Mouse (Mus musculus): ENCODE measurements around the gene Vegfd. TPM values are rescaled to one million over a fixed set of nuclear protein-coding genes. Genes with fewer than 3 reads are reported as not detected.
A peak's percentile ranks its signal among the peaks of the same experiment; 100 is the strongest.

The Vegfd gene
- polyA plus RNA-seq, 1 experiment from 2014 or later = 0.66 TPM

DNA sequence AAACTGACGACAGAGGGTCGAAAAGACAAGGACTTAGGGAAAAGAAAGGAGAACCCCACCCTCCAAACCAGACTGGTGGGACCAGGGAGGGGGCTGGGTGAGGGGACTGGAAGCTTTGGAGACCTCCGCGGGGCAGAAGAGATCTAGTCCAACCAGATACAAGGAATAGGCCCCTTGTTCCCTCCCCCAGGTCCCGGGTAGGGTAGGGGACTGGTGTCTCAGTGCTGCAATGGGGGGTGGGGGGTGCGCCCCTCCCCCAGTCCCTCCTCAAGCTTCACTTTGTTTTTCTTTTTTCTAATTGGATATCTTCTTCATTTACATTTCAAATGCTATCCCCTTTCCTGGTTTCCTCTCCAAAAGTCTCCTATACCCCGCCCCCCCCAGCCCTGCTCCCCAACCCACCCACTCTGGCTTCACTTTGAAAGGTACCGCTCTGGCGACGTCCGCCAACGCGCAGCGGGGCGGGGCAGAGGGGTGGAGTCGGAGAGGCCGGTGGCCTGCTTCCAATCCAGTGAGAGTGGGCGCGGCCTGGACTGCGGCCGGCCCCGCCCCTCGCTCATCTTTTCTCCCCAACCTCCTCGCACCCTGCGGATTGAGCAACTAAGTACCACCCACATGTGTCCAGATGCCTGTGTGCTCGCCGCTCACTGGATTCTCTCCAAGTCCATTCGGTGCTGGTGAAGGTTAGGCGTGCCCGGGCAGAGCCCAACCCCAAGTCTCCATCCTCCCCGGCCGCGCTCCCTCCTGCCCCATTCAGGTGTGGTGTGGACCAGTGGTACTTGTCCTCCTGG is 8.6 kb downstream of the Vegfd start:
- peak; percentile 99 for ATAC-seq (ENCODE audit: low read depth)

DNA sequence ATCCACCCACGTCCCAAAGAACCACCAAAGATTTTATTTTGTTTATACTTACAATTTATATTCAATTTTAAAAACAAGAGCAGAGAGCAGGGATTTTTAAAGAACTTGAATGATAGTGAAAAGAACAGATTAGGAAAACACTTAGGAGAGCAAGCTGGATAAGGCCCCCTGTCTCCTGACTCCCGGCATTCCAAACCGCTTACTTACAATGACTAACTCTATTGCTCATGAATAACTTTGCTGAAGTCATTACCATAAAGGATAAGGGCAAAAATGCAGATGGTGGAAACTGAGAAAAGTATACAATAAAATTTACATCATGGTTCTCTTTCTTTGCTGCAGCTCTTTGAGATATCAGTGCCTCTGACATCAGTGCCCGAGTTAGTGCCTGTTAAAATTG is 20.9 kb downstream of the Vegfd start:
- H3K27ac ChIP-seq = no peak overlapping the region
- H3K4me1 ChIP-seq (replicated peaks) = no peaks in the 10 kb centered on the region
- no peak overlapping the region for H3K4me3 ChIP-seq (replicated peaks)
- H3K36me3 ChIP-seq = no peaks in the 10 kb centered on the region
- ATAC-seq (ENCODE audit: low read depth) (no peak), DNase-seq (no peak)
- H3K9me3 ChIP-seq (replicated peaks) = no peaks in the 10 kb centered on the region
- H3K27me3 ChIP-seq = no peaks in the 10 kb centered on the region
- 66% methylated on average over 4 of the region's 4 CpGs for WGBS (ENCODE audit: insufficient replicate concordance)
- H3K9ac ChIP-seq = no peak overlapping the region
- no peak overlapping the region for H3K4me2 ChIP-seq

More for the DNA sequence above, 8.6 kb downstream of the Vegfd start:
- peak; percentile 77 for DNase-seq
- H3K9ac ChIP-seq = no peak overlapping the region
- peak overlapping the region; percentile 67 for H3K4me2 ChIP-seq
- no peaks in the 10 kb centered on the region for H3K36me3 ChIP-seq
- H3K27me3 ChIP-seq = no peaks in the 10 kb centered on the region
- 8% methylated on average over 33 of the region's 33 CpGs for WGBS (ENCODE audit: insufficient replicate concordance)
- 0 out of 2 replicates have a peak, but pooled peaks cover 7% of the 10 kb centered on the region for H3K4me1 ChIP-seq (replicated peaks)
- H3K9me3 ChIP-seq (replicated peaks) = no peaks in the 10 kb centered on the region
- no peak overlapping the region for H3K27ac ChIP-seq
- H3K4me3 ChIP-seq (replicated peaks) = peak overlapping the region; percentile 36

DNA sequence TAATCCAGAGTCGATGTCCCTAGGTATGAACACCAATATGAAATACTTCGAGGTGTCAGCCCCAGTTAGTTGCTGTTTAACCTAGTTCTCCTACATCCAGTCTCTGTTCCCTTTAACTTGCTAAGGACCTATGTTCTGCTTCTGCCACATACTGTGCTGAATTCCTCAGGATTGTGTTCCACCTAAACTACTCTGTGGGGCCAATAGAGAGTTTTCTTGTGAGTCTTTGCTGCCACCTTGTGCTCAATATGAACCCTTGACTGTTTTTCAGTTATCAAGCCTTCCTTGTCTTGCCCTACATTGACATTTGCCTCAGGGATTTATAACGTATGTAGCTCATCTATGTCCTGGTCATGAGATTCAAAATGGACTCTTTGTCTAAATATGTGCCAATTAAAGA is 25.3 kb downstream of the Vegfd start:
- 37% methylated on average over 3 of the region's 3 CpGs for WGBS (ENCODE audit: insufficient replicate concordance)
- no peak for DNase-seq
- H3K27me3 ChIP-seq = no peaks in the 10 kb centered on the region
- H3K9me3 ChIP-seq (replicated peaks) = no peaks in the 10 kb centered on the region
- no peaks in the 10 kb centered on the region for H3K36me3 ChIP-seq
- ATAC-seq (ENCODE audit: low read depth) = no peak
- no peak overlapping the region for H3K4me3 ChIP-seq (replicated peaks)
- no peak overlapping the region for H3K9ac ChIP-seq
- H3K27ac ChIP-seq = no peak overlapping the region
- H3K4me1 ChIP-seq (replicated peaks) = no peaks in the 10 kb centered on the region
- no peak overlapping the region for H3K4me2 ChIP-seq

DNA sequence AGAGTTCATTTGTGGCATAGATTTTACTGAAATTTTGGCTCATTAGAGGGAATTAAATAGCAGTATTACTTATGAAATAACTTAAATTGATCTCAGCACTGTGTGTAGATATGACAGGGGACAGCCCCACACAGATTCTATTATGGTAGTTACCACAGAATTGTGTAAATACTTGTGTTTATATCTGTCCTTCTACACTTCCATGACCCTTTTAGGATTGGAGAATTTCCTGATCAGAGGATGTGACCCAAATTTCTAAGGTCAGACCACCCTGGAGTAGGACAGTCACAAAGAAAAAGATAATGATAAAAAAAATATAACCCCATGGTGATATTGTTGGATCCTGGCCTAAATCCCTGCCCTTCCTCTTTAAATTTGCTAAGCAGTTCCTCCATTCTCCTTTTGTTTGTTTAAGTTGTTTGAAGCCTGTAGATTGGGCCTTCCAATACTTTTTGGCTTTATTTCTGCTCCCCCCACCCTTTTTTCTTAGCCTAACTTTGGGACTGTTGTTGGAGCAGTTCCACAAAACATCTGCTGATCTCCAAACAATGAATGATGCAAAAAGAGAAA is 32.0 kb downstream of the Vegfd start:
- Histone ChIP-seq H3K4me3 (replicated peaks) (no peak overlapping the region), H3K27ac (no peak overlapping the region), H3K27me3 (no peaks in the 10 kb centered on the region), H3K9ac (no peak overlapping the region), H3K9me3 (replicated peaks) (no peaks in the 10 kb centered on the region), H3K36me3 (no peaks in the 10 kb centered on the region), H3K4me2 (no peak overlapping the region), H3K4me1 (replicated peaks) (no peaks in the 10 kb centered on the region)
- ATAC-seq (ENCODE audit: low read depth) (no peak), DNase-seq (no peak)

DNA sequence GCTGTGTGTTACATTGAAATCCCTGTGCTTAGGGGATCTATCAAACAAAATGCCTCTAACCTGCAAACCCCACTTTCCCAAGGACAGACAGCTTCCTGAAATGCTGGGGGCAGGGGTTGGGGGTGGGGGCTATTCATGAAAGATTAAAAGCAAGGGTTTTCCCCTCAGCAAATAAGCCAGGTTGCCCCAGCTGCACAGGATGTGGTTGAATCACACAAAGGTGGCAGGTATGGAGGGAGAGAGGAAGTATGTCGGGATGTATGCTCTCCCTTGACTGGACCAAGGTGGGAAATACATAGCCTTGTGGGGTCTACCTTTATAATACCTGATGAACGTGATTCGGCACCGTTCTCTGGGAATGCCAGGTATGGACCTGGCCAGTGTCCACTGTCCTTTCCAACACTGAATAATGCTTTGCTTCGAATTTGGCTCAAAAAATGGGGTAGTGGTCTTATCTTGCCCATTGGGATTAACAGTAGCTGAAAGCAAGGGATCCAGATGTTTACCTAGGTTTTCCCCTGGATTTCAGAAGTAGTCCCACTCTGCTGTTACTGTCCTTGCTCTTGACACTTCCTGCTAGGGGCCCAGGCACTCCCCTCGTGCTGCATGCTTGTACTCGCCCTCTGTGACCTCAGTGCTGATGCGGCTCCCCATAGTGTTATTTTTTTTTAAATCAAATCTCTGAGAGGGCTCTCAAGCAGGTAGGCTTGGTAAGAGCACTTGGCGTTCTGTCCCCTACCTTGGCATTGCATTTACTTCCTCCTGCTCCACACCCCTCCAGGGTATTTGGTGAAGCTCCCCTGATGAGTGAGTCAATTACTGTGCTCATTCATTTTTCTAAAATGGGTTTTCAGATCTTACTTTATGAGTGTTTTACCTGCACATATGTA is 33.2 kb downstream of the Vegfd start:
- no peak for DNase-seq
- Histone ChIP-seq H3K36me3 (no peaks in the 10 kb centered on the region), H3K9me3 (replicated peaks) (no peaks in the 10 kb centered on the region), H3K9ac (no peak overlapping the region), H3K27me3 (no peaks in the 10 kb centered on the region), H3K4me3 (replicated peaks) (no peak overlapping the region), H3K4me1 (replicated peaks) (no peaks in the 10 kb centered on the region), H3K27ac (no peak overlapping the region), H3K4me2 (no peak overlapping the region)
- no peak for ATAC-seq (ENCODE audit: low read depth)
- 54% methylated on average over 9 of the region's 9 CpGs for WGBS (ENCODE audit: insufficient replicate concordance)

DNA sequence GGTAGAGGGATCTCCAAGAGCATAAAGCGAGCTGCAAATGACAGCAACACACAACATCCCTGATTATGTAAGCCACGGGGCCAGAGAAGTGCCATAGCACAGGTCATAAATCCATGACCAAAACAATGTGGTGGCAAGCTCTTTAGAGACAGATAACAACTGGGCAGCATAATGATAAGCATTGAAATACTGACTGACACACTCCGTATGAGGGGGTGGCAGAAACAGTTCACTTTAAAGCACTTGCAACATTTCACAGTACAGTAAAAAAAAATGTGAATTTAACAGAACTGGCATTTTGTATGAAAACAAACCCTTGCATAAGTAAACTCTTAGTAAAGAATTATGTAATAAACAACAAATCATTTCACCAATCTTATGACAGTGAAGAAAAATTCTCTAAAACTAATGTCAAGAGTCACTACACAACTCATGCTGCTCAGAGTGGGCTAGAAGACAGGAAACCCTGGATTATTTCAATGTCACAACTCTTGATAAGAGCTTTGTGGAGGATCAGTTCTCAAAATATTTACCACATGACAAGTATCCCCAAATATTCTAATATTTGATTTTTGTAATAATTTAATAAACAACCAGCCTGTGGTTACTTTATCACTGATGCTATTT is 35.2 kb downstream of the Vegfd start:
- Histone ChIP-seq H3K4me2 (no peak overlapping the region), H3K36me3 (no peaks in the 10 kb centered on the region), H3K27ac (no peak overlapping the region), H3K9me3 (replicated peaks) (no peaks in the 10 kb centered on the region), H3K9ac (no peak overlapping the region), H3K4me3 (replicated peaks) (no peak overlapping the region), H3K27me3 (no peaks in the 10 kb centered on the region), H3K4me1 (replicated peaks) (no peaks in the 10 kb centered on the region)
- DNase-seq (no peak), ATAC-seq (ENCODE audit: low read depth) (no peak)
- WGBS (ENCODE audit: insufficient replicate concordance) = 35% methylated on average over 3 of the region's 3 CpGs

DNA sequence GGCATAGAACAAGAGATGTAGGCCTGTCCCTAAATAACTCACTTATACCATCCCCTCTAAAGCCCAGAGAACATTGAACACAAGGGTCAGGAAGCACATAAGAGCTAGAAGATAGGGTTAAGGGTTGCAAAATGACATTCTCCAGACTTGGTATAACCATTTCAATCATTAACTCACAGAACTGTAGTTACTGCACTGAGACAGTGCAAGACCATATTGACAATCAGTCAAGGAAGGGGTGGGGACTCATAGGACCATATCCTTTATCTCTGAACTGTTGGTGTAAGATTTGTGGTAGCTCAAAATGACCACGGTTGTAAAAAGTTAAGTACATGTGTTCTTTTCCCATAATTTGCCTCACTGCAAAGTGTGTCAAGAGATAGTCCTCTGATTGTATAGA is 37.4 kb downstream of the Vegfd start:
- no peaks in the 10 kb centered on the region for H3K4me1 ChIP-seq (replicated peaks)
- no peak for DNase-seq
- ATAC-seq (ENCODE audit: low read depth) = no peak
- no peak overlapping the region for H3K4me2 ChIP-seq
- 30% methylated on average over 1 of the region's 1 CpGs for WGBS (ENCODE audit: insufficient replicate concordance)
- no peaks in the 10 kb centered on the region for H3K27me3 ChIP-seq
- no peak overlapping the region for H3K9ac ChIP-seq
- H3K4me3 ChIP-seq (replicated peaks) = no peak overlapping the region
- no peaks in the 10 kb centered on the region for H3K36me3 ChIP-seq
- H3K27ac ChIP-seq = no peak overlapping the region
- no peaks in the 10 kb centered on the region for H3K9me3 ChIP-seq (replicated peaks)

DNA sequence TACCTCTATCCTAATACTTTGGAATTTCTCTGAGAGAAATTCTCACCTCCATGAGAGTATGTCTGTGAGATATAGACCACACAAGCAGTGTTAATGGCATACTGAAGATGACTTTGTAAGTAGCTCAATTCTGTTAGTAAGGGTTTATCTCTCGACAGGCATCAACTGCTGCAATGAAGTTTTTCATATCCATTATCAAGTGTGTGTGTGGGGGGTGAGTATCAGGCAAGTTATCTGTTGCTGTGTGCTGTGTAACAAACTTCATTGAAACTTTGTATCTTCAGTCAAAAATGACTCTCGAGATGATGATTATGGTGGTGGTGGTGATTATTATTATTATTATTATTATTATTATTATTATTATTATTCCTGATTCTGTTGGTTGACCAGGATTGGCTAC is 43.6 kb downstream of the Vegfd start:
- no peaks in the 10 kb centered on the region for H3K9me3 ChIP-seq (replicated peaks)
- 48% methylated on average over 2 of the region's 2 CpGs for WGBS (ENCODE audit: insufficient replicate concordance)
- peaks cover 19% of the 10 kb centered on the region for H3K4me1 ChIP-seq (replicated peaks)
- no peaks in the 10 kb centered on the region for H3K36me3 ChIP-seq
- no peak overlapping the region for H3K4me2 ChIP-seq
- H3K9ac ChIP-seq = no peak overlapping the region
- ATAC-seq (ENCODE audit: low read depth) (no peak), DNase-seq (no peak)
- no peaks in the 10 kb centered on the region for H3K27me3 ChIP-seq
- no peak overlapping the region for H3K4me3 ChIP-seq (replicated peaks)
- no peak overlapping the region for H3K27ac ChIP-seq

DNA sequence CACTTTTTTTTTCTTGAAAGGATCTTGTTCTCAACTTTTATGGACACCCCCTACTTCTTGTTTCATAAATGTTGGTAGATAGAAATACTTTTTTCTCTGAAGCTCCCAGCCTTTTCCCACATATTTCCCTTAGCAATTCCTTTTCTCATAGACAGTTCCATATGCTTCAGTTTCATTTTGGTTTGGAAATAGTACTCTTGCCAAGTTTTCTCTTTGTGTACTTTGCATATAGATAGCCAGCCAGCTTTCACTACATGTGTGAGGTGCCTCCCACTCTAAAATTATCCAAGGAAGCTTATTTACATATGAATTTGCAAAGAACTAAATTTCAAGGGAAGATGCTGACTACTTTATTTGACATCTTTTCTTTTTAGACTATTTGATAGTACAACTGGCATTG is 44.8 kb downstream of the Vegfd start:
- Histone ChIP-seq H3K4me3 (replicated peaks) (no peak overlapping the region), H3K36me3 (peaks cover 7% of the 10 kb centered on the region), H3K9ac (no peak overlapping the region), H3K27me3 (no peaks in the 10 kb centered on the region), H3K4me1 (replicated peaks) (peaks cover 19% of the 10 kb centered on the region), H3K4me2 (no peak overlapping the region), H3K9me3 (replicated peaks) (no peaks in the 10 kb centered on the region), H3K27ac (no peak overlapping the region)
- DNase-seq = no peak
- no peak for ATAC-seq (ENCODE audit: low read depth)

DNA sequence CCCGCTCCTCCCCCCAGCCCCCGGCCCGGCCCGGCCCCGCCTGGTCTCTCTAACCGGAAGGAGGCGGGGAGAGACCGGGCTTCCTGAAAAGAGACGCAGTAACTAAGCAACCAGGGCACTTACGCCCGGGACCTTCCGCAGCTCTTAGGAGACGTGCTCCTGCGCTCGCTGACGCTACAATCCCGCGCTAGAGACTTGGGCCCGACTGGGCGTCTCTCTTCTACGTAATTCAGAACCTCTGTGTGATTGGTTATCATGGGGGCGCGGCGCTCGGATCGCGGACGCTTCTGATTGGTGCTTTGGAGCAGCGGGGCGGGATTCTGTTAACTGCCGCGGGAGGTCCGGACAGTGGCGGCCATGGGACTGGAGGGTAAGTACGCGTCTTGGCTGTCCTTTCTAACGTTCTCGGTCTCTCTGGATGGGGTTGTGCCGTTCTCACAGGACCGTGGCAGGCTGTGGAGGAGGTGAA is 46.3 kb downstream of the Vegfd start, which contains the start of gene Piga:
TSS of gene Piga (plus strand) at position 317 of the 469 bp plus-strand sequence.
- Histone ChIP-seq H3K4me2 (peak within 1 kb of the TSS; percentile 74), H3K27ac (peak within 1 kb of the TSS; percentile 77), H3K4me1 (replicated peaks) (peaks cover 30% of the 10 kb centered on the region), H3K4me3 (replicated peaks) (peak within 1 kb of the TSS; percentile 71), H3K9me3 (replicated peaks) (no peaks in the 10 kb centered on the region), H3K27me3 (no peaks in the 10 kb centered on the region), H3K36me3 (peaks cover 15% of the 10 kb centered on the region), H3K9ac (peak within 1 kb of the TSS; percentile 81)
- DNase-seq (peak; percentile 83), ATAC-seq (ENCODE audit: low read depth) (peak; percentile 96)
- 12% methylated on average over 40 of the region's 40 CpGs for WGBS (ENCODE audit: insufficient replicate concordance)

DNA sequence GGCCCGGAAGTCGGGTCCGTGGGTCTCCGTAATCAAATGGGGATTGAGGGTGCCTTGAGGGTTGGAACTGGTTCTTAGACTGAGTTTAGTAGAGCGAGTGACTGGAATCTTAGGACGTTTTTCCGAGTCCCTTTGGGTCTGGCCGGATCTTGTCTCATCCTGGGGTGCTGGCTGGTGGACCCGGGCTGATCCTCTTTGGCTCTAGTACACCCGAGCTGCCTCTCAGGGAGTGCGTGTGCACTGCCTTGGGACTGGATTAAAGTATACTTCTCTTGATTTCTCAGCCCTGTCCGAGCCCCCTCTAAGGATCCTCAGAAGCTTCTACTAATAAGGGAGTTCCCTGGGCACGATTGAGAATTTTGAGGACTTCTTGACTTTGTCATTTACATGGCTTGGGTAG is 46.8 kb downstream of the Vegfd start:
- WGBS (ENCODE audit: insufficient replicate concordance) = 15% methylated on average over 13 of the region's 13 CpGs
- DNase-seq = no peak
- Histone ChIP-seq H3K27me3 (no peaks in the 10 kb centered on the region), H3K4me3 (replicated peaks) (peak overlapping the region; percentile 71), H3K36me3 (peaks cover 15% of the 10 kb centered on the region), H3K4me2 (peak overlapping the region; percentile 74), H3K9me3 (replicated peaks) (no peaks in the 10 kb centered on the region), H3K4me1 (replicated peaks) (peaks cover 32% of the 10 kb centered on the region), H3K27ac (peak overlapping the region; percentile 77), H3K9ac (peak overlapping the region; percentile 81)
- ATAC-seq (ENCODE audit: low read depth) = peak; percentile 30
